Mouse (Mus musculus) spleen, adult 2 months (tissue): ENCODE results near the gene 1110059G10Rik. TPM values are rescaled to one million over a fixed set of nuclear protein-coding genes. Genes with fewer than 3 reads are reported as not detected.
A peak's percentile ranks its signal among the peaks of the same experiment; 100 is the strongest.

Source experiments
- DNase-seq, 2 experiments: peaks; one replicate each; pipeline versions ENCODE4 v3.0.0 to v3.0.0-alpha.2; 2012 to 2021; ENCODE audit warnings: low spot score in 2 of 2, low read depth in 1 of 2
- H3K27ac ChIP-seq: fragments of 200-500 bp; 2 replicates; pipeline ENCODE4 v1.5.1; 2012; ENCODE audit warnings: low read length, inconsistent platforms; ENCODE audit not compliant: insufficient read depth
- H3K27me3 ChIP-seq: fragments of 200-500 bp; 2 replicates; pipeline ENCODE4 v1.6.1; 2012; ENCODE audit warnings: mild to moderate bottlenecking, moderate library complexity, low read length, inconsistent platforms; ENCODE audit not compliant: control insufficient read depth, insufficient read depth
- H3K36me3 ChIP-seq: fragments of 200-500 bp; 2 replicates; pipeline ENCODE4 v1.6.1; 2012; ENCODE audit warnings: mild to moderate bottlenecking, low read length, inconsistent platforms; ENCODE audit not compliant: control insufficient read depth, insufficient read depth
- H3K4me1 ChIP-seq: fragments of 200-500 bp; 2 replicates; pipeline ENCODE4 v1.6.1; 2011; ENCODE audit warnings: inconsistent platforms; ENCODE audit not compliant: control insufficient read depth, insufficient read depth, insufficient read length
- H3K4me3 ChIP-seq: fragments of 200-500 bp; 2 replicates; pipeline ENCODE4 v1.5.1; 2011; ENCODE audit warnings: mild to moderate bottlenecking, inconsistent platforms; ENCODE audit not compliant: insufficient read depth, insufficient read length; ENCODE audit errors: extremely low read depth
- CTCF ChIP-seq: fragments of 200-500 bp; IDR thresholded peaks from 2 replicates; pipeline ENCODE4 v1.5.1; 2011; ENCODE audit warnings: mild to moderate bottlenecking, inconsistent platforms; ENCODE audit not compliant: insufficient read depth, insufficient read length, insufficient replicate concordance; ENCODE audit errors: extremely low read depth
- POLR2A ChIP-seq: fragments of 200-500 bp; IDR thresholded peaks from 2 replicates; pipeline ENCODE4 v1.6.1; 2011; ENCODE audit warnings: low read depth, low read length, inconsistent platforms
- WGBS: fragments of 180-500 bp; shearing (Covaris S2); methylation state at CpG from one replicate; pipeline ENCODE4 v1.1.7; 2018; 5-methylcytosine and 5-hydroxymethylcytosine counted together
- polyA plus RNA-seq: library from polyadenylated mRNA; depleted of rRNA; stranded (reverse); fragments of >200 nt; gene quantifications from 2 replicates; pipeline ENCODE4 v1.2.3, GENCODE M21; 2012; rRNA removed

1110059G10Rik gene
- polyA plus RNA-seq, result 1.6 and 1.7 TPM in 2 replicates

- Histone ChIP-seq H3K4me3 (peak within 1 kb of the TSS; percentile 95), H3K27me3 (no peaks in the 10 kb centered on the region), H3K36me3 (peaks cover 3% of the 10 kb centered on the region), H3K27ac (peak within 1 kb of the TSS; percentile 88), H3K4me1 (0 out of 2 replicates have a peak, but pooled peaks cover 4% of the 10 kb centered on the region)
- peak; percentile 80 to 83 for DNase-seq
- peak; percentile 13; the same call in 1 of the 2 replicates for TF ChIP-seq CTCF
- no peak for TF ChIP-seq POLR2A
- WGBS, result under 1% methylated on average over 64 of the region's 64 CpGs
Measured at GRCm38 (mm10) chr9:122950643-122951475, at the start of gene 1110059G10Rik, which contains the start of gene Kif15. Gene 1110059G10Rik, minus strand, starts transcription at chr9:122951000. Gene Kif15, plus strand, starts transcription at chr9:122951046.

DNA sequence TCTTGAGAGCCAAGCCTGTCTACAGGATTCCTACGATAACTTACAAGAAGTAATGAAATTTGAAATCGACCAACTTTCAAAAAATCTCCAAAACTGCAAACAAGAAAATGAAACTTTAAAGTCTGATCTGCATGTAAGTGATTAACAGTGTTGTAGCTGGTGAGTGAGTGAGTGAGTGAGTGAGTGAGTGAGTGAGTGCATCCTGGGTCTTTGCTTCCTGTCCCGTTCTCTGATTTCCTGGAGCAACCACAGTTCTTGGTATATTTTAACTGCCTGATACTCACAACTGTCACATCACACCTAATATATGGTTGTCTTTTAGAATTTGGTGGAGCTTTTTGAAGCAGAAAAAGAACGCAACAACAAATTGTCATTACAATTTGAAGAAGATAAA lies 48.4 kb upstream of the 1110059G10Rik start:
- Histone ChIP-seq H3K4me3 (no peak overlapping the region), H3K27me3 (no peaks in the 10 kb centered on the region), H3K36me3 (no peaks in the 10 kb centered on the region; the same call in 1 of the 2 replicates), H3K4me1 (peaks cover 6% of the 10 kb centered on the region), H3K27ac (no peak overlapping the region)
- 55% methylated on average over 4 of the region's 4 CpGs for WGBS
- DNase-seq, result no peak
- TF ChIP-seq CTCF, result no peak
- no peak for TF ChIP-seq POLR2A

GRCm38 (mm10) chr9:122998406-122999192 lies 47.8 kb upstream of the 1110059G10Rik start:
- 25% methylated on average over 10 of the region's 10 CpGs for WGBS
- H3K27me3 ChIP-seq, result no peaks in the 10 kb centered on the region
- no peak overlapping the region for H3K4me3 ChIP-seq
- TF ChIP-seq CTCF (no peak), POLR2A (no peak)
- H3K36me3 ChIP-seq, result no peaks in the 10 kb centered on the region; the same call in 1 of the 2 replicates
- H3K27ac ChIP-seq, result no peak overlapping the region
- DNase-seq, result no peak
- H3K4me1 ChIP-seq, result peaks cover 6% of the 10 kb centered on the region

- DNase-seq, result no peak
- Histone ChIP-seq H3K27ac (no peak overlapping the region), H3K4me1 (no peaks in the 10 kb centered on the region), H3K36me3 (no peaks in the 10 kb centered on the region), H3K4me3 (no peak overlapping the region), H3K27me3 (no peaks in the 10 kb centered on the region)
- TF ChIP-seq POLR2A, result no peak
- no peak for TF ChIP-seq CTCF
- WGBS, result 82% methylated on average over 3 of the region's 3 CpGs
Measured at GRCm38 (mm10) chr9:122928915-122929314, 21.9 kb downstream of the 1110059G10Rik start.

DNA sequence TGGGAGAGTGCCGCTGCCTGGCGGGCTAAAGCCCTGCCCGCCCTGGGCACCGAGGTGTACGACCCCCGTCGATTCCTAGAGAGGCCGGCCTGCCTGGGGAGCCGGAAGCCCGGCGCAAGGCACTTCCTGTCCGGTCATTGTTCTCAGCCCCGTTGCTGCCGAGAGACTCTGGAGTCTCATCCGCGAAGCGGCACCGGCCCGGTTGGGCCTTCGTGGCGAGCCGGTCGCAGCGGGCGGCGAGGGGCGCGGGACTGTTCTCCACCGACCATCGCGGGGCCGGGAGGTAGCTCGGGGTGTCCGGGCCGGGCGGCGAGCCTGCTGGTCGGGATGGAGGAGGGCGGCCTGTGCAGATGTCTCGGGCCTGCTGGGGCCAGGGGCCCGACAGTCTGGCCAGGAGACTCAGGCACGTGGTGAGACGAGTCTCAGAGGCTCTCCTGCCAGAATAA lies 27.8 kb downstream of the 1110059G10Rik start, which contains the start of gene Zfp105:
TSS of gene Zfp105 (plus strand) at position 137 of the 446 bp plus-strand sequence.
- Histone ChIP-seq H3K4me3 (peak within 1 kb of the TSS; percentile 60), H3K27me3 (peaks cover 6% of the 10 kb centered on the region), H3K27ac (no peak within 1 kb of the TSS; the same call in 1 of the 2 replicates), H3K36me3 (no peaks in the 10 kb centered on the region), H3K4me1 (peaks cover 4% of the 10 kb centered on the region; the same call in 1 of the 2 replicates)
- TF ChIP-seq POLR2A (no peak), CTCF (no peak)
- WGBS, result 5% methylated on average over 42 of the region's 43 CpGs
- DNase-seq, result peak in 1 of 2 experiments; percentile 3

- no peak overlapping the region for H3K27ac ChIP-seq
- no peak overlapping the region for H3K4me3 ChIP-seq
- no peaks in the 10 kb centered on the region for H3K36me3 ChIP-seq
- H3K27me3 ChIP-seq, result peaks cover 6% of the 10 kb centered on the region
- 48% methylated on average over 3 of the region's 3 CpGs for WGBS
- no peak for DNase-seq
- peaks cover 4% of the 10 kb centered on the region; the same call in 1 of the 2 replicates for H3K4me1 ChIP-seq
- TF ChIP-seq CTCF (no peak), POLR2A (no peak)
Measured at GRCm38 (mm10) chr9:122922436-122922835, 28.4 kb downstream of the 1110059G10Rik start.
